Mouse (Mus musculus): ENCODE measurements at regions not wholly inside any gene's neighbourhood (a gene's known extent, or its start where the extent isn't known, plus 50 kb on each side); places are given as distances from the start of the nearest gene placed in this dataset.

DNA sequence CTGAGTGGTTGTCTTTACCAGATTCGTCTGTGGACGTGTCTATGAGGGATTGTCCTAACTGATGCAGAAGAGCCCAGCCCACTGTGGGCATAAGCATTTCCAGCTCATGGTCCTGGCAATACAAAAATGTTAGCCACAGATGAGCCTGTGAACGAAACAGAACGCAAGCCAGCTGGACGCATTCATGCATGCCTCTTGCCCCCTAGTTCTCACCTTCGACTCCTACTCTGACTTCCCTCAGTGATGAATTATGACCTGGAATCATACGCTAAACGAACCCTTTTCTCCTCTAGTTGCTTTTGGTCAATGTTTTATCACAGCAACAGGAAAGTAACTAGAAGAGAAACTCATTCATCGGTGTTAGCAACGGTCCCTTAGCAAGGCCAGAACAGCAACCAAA lies 91.2 kb upstream of the 1700016C15Rik start:
- TF ChIP-seq POLR2A (IDR thresholded peaks at IDR 0.05; ENCODE audit: borderline replicate concordance, low read depth, low read length) (no peak), CTCF (IDR thresholded peaks at IDR 0.05; ENCODE audit: low read depth, low read length) (no peak)

All from bone marrow macrophage, adult 2 months (primary cell).